Mouse (Mus musculus): ENCODE measurements around the gene Map7. TPM values are rescaled to one million over a fixed set of nuclear protein-coding genes. Genes with fewer than 3 reads are reported as not detected.

Map7 gene
- total and polyA plus RNA-seq, 2 experiments, result 11.1 to 13.7 TPM

GRCm38 (mm10) chr10:20149121-20149834, 1.0 kb downstream of the Map7 start:
- H3K36me3 ChIP-seq (ENCODE audit: control insufficient read depth, insufficient read depth, low read length), result no peaks in the 10 kb centered on the region
- H3K9ac ChIP-seq (ENCODE audit: low read depth, low read length), result peak overlapping the region; percentile 82
- peaks cover 9% of the 10 kb centered on the region for H3K4me1 ChIP-seq (ENCODE audit: control insufficient read depth, insufficient read depth, low read length)
- peak overlapping the region; percentile 32 for H3K27ac ChIP-seq (replicated peaks; ENCODE audit: insufficient read depth, low read depth, low read length)
- H3K27me3 ChIP-seq (ENCODE audit: control insufficient read depth, insufficient read depth, low read length), result no peaks in the 10 kb centered on the region
- under 1% methylated on average over 60 of the region's 74 CpGs for WGBS
- peak; percentile 49 for DNase-seq (ENCODE audit: extremely low read depth, low read depth, low spot score)
- peaks cover 12% of the 10 kb centered on the region; the same call in 1 of the 2 replicates for H3K79me2 ChIP-seq (ENCODE audit: control insufficient read depth, insufficient read depth, low read length)
- no peak for TF ChIP-seq CTCF (IDR thresholded peaks at IDR 0.05; ENCODE audit: low read depth, low read length)
- TF ChIP-seq POLR2A (IDR thresholded peaks at IDR 0.05; ENCODE audit: extremely low read depth, insufficient read depth, low read length), result no peak
- H3K4me3 ChIP-seq (ENCODE audit: insufficient read depth, low read depth, low read length), result peak overlapping the region; percentile 72

GRCm38 (mm10) chr10:20149835-20150355, 1.6 kb downstream of the Map7 start:
- H3K27me3 ChIP-seq (ENCODE audit: control insufficient read depth, insufficient read depth, low read length), result no peaks in the 10 kb centered on the region
- H3K27ac ChIP-seq (replicated peaks; ENCODE audit: insufficient read depth, low read depth, low read length), result peak overlapping the region; percentile 32
- H3K4me1 ChIP-seq (ENCODE audit: control insufficient read depth, insufficient read depth, low read length), result peaks cover 11% of the 10 kb centered on the region
- WGBS, result 6% methylated on average over 13 of the region's 13 CpGs
- H3K9ac ChIP-seq (ENCODE audit: low read depth, low read length), result peak overlapping the region; percentile 82
- H3K79me2 ChIP-seq (ENCODE audit: control insufficient read depth, insufficient read depth, low read length), result peaks cover 16% of the 10 kb centered on the region; the same call in 1 of the 2 replicates
- DNase-seq (ENCODE audit: extremely low read depth, low read depth, low spot score), result peak; percentile 50
- TF ChIP-seq POLR2A (IDR thresholded peaks at IDR 0.05; ENCODE audit: extremely low read depth, insufficient read depth, low read length), result no peak
- no peak for TF ChIP-seq CTCF (IDR thresholded peaks at IDR 0.05; ENCODE audit: low read depth, low read length)
- no peaks in the 10 kb centered on the region for H3K36me3 ChIP-seq (ENCODE audit: control insufficient read depth, insufficient read depth, low read length)
- H3K4me3 ChIP-seq (ENCODE audit: insufficient read depth, low read depth, low read length), result peak overlapping the region; percentile 72

- Histone ChIP-seq H3K36me3 (ENCODE audit: control insufficient read depth, insufficient read depth, low read length) (no peaks in the 10 kb centered on the region), H3K4me3 (ENCODE audit: insufficient read depth, low read depth, low read length) (no peak overlapping the region), H3K27ac (replicated peaks; ENCODE audit: insufficient read depth, low read depth, low read length) (no peak overlapping the region), H3K9ac (ENCODE audit: low read depth, low read length) (no peak overlapping the region), H3K27me3 (ENCODE audit: control insufficient read depth, insufficient read depth, low read length) (no peaks in the 10 kb centered on the region), H3K79me2 (ENCODE audit: control insufficient read depth, insufficient read depth, low read length) (peaks cover 28% of the 10 kb centered on the region; the same call in 1 of the 2 replicates), H3K4me1 (ENCODE audit: control insufficient read depth, insufficient read depth, low read length) (peaks cover 11% of the 10 kb centered on the region)
- WGBS, result 88% methylated on average over 1 of the region's 1 CpGs
- TF ChIP-seq POLR2A (IDR thresholded peaks at IDR 0.05; ENCODE audit: extremely low read depth, insufficient read depth, low read length) (no peak), CTCF (IDR thresholded peaks at IDR 0.05; ENCODE audit: low read depth, low read length) (no peak)
- DNase-seq (ENCODE audit: extremely low read depth, low read depth, low spot score), result no peak
Observed at GRCm38 (mm10) chr10:20152131-20152530, 3.9 kb downstream of the Map7 start.

- H3K79me2 ChIP-seq (ENCODE audit: control insufficient read depth, insufficient read depth, low read length), result peaks cover 34% of the 10 kb centered on the region; the same call in 1 of the 2 replicates
- H3K9ac ChIP-seq (ENCODE audit: low read depth, low read length), result no peak overlapping the region
- H3K27ac ChIP-seq (replicated peaks; ENCODE audit: insufficient read depth, low read depth, low read length), result no peak overlapping the region
- H3K36me3 ChIP-seq (ENCODE audit: control insufficient read depth, insufficient read depth, low read length), result no peaks in the 10 kb centered on the region
- H3K4me3 ChIP-seq (ENCODE audit: insufficient read depth, low read depth, low read length), result no peak overlapping the region
- DNase-seq (ENCODE audit: extremely low read depth, low read depth, low spot score), result peak; percentile 57
- no peaks in the 10 kb centered on the region for H3K27me3 ChIP-seq (ENCODE audit: control insufficient read depth, insufficient read depth, low read length)
- TF ChIP-seq CTCF (IDR thresholded peaks at IDR 0.05; ENCODE audit: low read depth, low read length) (no peak), POLR2A (IDR thresholded peaks at IDR 0.05; ENCODE audit: extremely low read depth, insufficient read depth, low read length) (no peak)
- WGBS, result 43% methylated on average over 2 of the region's 2 CpGs
- H3K4me1 ChIP-seq (ENCODE audit: control insufficient read depth, insufficient read depth, low read length), result peaks cover 11% of the 10 kb centered on the region
Observed at GRCm38 (mm10) chr10:20153507-20153906, 5.2 kb downstream of the Map7 start.

- Histone ChIP-seq H3K9ac (ENCODE audit: low read depth, low read length) (no peak overlapping the region), H3K36me3 (ENCODE audit: control insufficient read depth, insufficient read depth, low read length) (no peaks in the 10 kb centered on the region), H3K4me1 (ENCODE audit: control insufficient read depth, insufficient read depth, low read length) (peaks cover 11% of the 10 kb centered on the region), H3K27me3 (ENCODE audit: control insufficient read depth, insufficient read depth, low read length) (no peaks in the 10 kb centered on the region), H3K4me3 (ENCODE audit: insufficient read depth, low read depth, low read length) (no peak overlapping the region), H3K79me2 (ENCODE audit: control insufficient read depth, insufficient read depth, low read length) (peaks cover 40% of the 10 kb centered on the region; the same call in 1 of the 2 replicates), H3K27ac (replicated peaks; ENCODE audit: insufficient read depth, low read depth, low read length) (no peak overlapping the region)
- DNase-seq (ENCODE audit: extremely low read depth, low read depth, low spot score), result no peak
- 67% methylated on average over 7 of the region's 7 CpGs for WGBS
- TF ChIP-seq CTCF (IDR thresholded peaks at IDR 0.05; ENCODE audit: low read depth, low read length) (no peak), POLR2A (IDR thresholded peaks at IDR 0.05; ENCODE audit: extremely low read depth, insufficient read depth, low read length) (no peak)
Observed at GRCm38 (mm10) chr10:20155401-20155800, 7.1 kb downstream of the Map7 start.

Measured in liver, adult 2 months (tissue).